Mouse (Mus musculus) adrenal gland, adult 8-10 months (tissue): Measurements from ENCODE around the gene Gm45785. TPM values are rescaled to one million over a fixed set of nuclear protein-coding genes. Genes with fewer than 3 reads are reported as not detected.
A peak's percentile ranks its signal among the peaks of the same experiment; 100 is the strongest.

Experiments
- DNase-seq: peaks from one replicate; pipeline ENCODE4 v3.0.0; 2022
- total RNA-seq, 4 experiments: library from RNA; stranded (reverse); gene quantifications; 2 replicates each; pipeline ENCODE4 v1.2.4; 2022

Gene Gm45785
- total RNA-seq, 4 experiments from 2014 or later: 1.0 to 1.2 TPM; not detected in 2

- no peak for DNase-seq
Measured at GRCm38 (mm10) chr7:140831447-140831846, 24.7 kb downstream of the Gm45785 start.

- DNase-seq: no peak
Measured at GRCm38 (mm10) chr7:140828171-140828881, 27.8 kb downstream of the Gm45785 start.

GRCm38 (mm10) chr7:140822731-140823130 lies 33.4 kb downstream of the Gm45785 start:
- DNase-seq: no peak

- DNase-seq: peak; percentile 34
Measured at GRCm38 (mm10) chr7:140821653-140822329, 34.3 kb downstream of the Gm45785 start, which contains the start of gene Zfp941. Gene Zfp941, minus strand, starts transcription at chr7:140822178.

- no peak for DNase-seq
Measured at GRCm38 (mm10) chr7:140821305-140821652, 34.9 kb downstream of the Gm45785 start.

GRCm38 (mm10) chr7:140820173-140820572 lies 36.0 kb downstream of the Gm45785 start:
- no peak for DNase-seq

- DNase-seq: no peak
Measured at GRCm38 (mm10) chr7:140812850-140813249, 43.3 kb downstream of the Gm45785 start.

- DNase-seq: no peak
Measured at GRCm38 (mm10) chr7:140811714-140812113, 44.4 kb downstream of the Gm45785 start.

- no peak for DNase-seq
Measured at GRCm38 (mm10) chr7:140810496-140810895, 45.6 kb downstream of the Gm45785 start.

GRCm38 (mm10) chr7:140805704-140806103 lies 50.4 kb downstream of the Gm45785 start:
- peak; percentile 48 for DNase-seq

- DNase-seq: no peak
Measured at GRCm38 (mm10) chr7:140802629-140803028, 53.5 kb downstream of the Gm45785 start.

- DNase-seq: no peak
Measured at GRCm38 (mm10) chr7:140798212-140798611, 57.9 kb downstream of the Gm45785 start.

- DNase-seq: no peak
Measured at GRCm38 (mm10) chr7:140797619-140798018, 58.5 kb downstream of the Gm45785 start.

- DNase-seq: no peak
Measured at GRCm38 (mm10) chr7:140793541-140793940, 62.6 kb downstream of the Gm45785 start.

- no peak for DNase-seq
Measured at GRCm38 (mm10) chr7:140788053-140788435, 68.1 kb downstream of the Gm45785 start.

GRCm38 (mm10) chr7:140787406-140788052 lies 68.6 kb downstream of the Gm45785 start, which contains the start of gene Syce1:
Gene Syce1, minus strand, starts transcription at chr7:140787852.
- DNase-seq: no peak

- DNase-seq: no peak
Measured at GRCm38 (mm10) chr7:140780548-140780947, 75.6 kb downstream of the Gm45785 start.

Other genes with a start within 250 kb of the Gm45785 start
- gene Olfr61, start 227.4 kb downstream of the Gm45785 start, total RNA-seq: not detected
- gene Olfr53, start 209.9 kb downstream of the Gm45785 start, total RNA-seq: not detected
- gene Olfr539, start 196.4 kb downstream of the Gm45785 start, total RNA-seq: under 1 TPM; 0.03 TPM
- not detected for gene Olfr45, start 174.4 kb downstream of the Gm45785 start, total RNA-seq
- not detected for gene Olfr541, start 159.1 kb downstream of the Gm45785 start, total RNA-seq
- gene Cyp2e1, start 92.6 kb downstream of the Gm45785 start, total RNA-seq: 100 to 1,000 TPM in 3 of 4 experiments, 10 to 100 TPM in 1; 87.7 to 302 (median 204) TPM
- not detected for gene Syce1, start 68.5 kb downstream of the Gm45785 start, total RNA-seq
- 1 to 10 TPM; 3.8 to 8.6 (median 5.7) TPM for gene Zfp941, start 34.2 kb downstream of the Gm45785 start, total RNA-seq
- 1 to 10 TPM in 2 of 4 experiments, under 1 TPM in 1, not detected in 1; 0.73 to 1.8 (median 1.0) TPM for gene Urah, start 21.3 kb downstream of the Gm45785 start, total RNA-seq
- not detected for gene Scgb1c1, start 10.8 kb downstream of the Gm45785 start, total RNA-seq
- 1 to 10 TPM in 2 of 4 experiments, under 1 TPM in 1, not detected in 1; 0.23 to 1.3 (median 1.2) TPM for gene Odf3, start 8.5 kb downstream of the Gm45785 start, total RNA-seq
- 10 to 100 TPM; 59.8 to 87.7 (median 75.9) TPM for gene Ric8a, start 626 bp upstream of the Gm45785 start, total RNA-seq
- 10 to 100 TPM; 37.7 to 53.3 (median 46.1) TPM for gene Bet1l, start 1.2 kb upstream of the Gm45785 start, total RNA-seq
- gene Psmd13, start 25.6 kb upstream of the Gm45785 start, total RNA-seq: 100 to 1,000 TPM; 113 to 125 (median 116) TPM
- 10 to 100 TPM; 33.4 to 48.7 (median 41.0) TPM for gene Sirt3, start 26.0 kb upstream of the Gm45785 start, total RNA-seq
- gene Cox8b, start 44.1 kb upstream of the Gm45785 start, total RNA-seq: 100 to 1,000 TPM in 3 of 4 experiments, 10 to 100 TPM in 1; 73.2 to 522 (median 364) TPM
- gene Nlrp6, start 64.6 kb upstream of the Gm45785 start, total RNA-seq: 1 to 10 TPM; 1.4 to 4.0 (median 2.9) TPM
- 10 to 100 TPM; 37.1 to 69.0 (median 52.9) TPM for gene Pgghg, start 85.1 kb upstream of the Gm45785 start, total RNA-seq
- 1 to 10 TPM; 1.1 to 2.7 (median 1.9) TPM for gene Ifitm5, start 94.0 kb upstream of the Gm45785 start, total RNA-seq
- gene Gm45717, start 99.6 kb upstream of the Gm45785 start, total RNA-seq: not detected
- 100 to 1,000 TPM; 431 to 671 (median 563) TPM for gene Ifitm2, start 99.7 kb upstream of the Gm45785 start, total RNA-seq
- 10 to 100 TPM; 10.6 to 14.0 (median 13.4) TPM for gene Ifitm1, start 110.9 kb upstream of the Gm45785 start, total RNA-seq
- gene Ifitm3, start 154.4 kb upstream of the Gm45785 start, total RNA-seq: 100 to 1,000 TPM; 105 to 128 (median 116) TPM
- 1 to 10 TPM in 2 of 4 experiments, under 1 TPM in 1, not detected in 1; 0.81 to 1.5 (median 1.2) TPM for gene Ifitm6, start 161.6 kb upstream of the Gm45785 start, total RNA-seq
- gene Gm17387, start 172.8 kb upstream of the Gm45785 start, total RNA-seq: not detected
- gene B4galnt4, start 204.8 kb upstream of the Gm45785 start, total RNA-seq: 1 to 10 TPM; 2.0 to 6.1 (median 2.7) TPM
- 1 to 10 TPM; 1.6 to 3.1 (median 2.1) TPM for gene Pkp3, start 221.9 kb upstream of the Gm45785 start, total RNA-seq
- 1 to 10 TPM; 4.2 to 5.8 (median 4.8) TPM for gene Sigirr, start 244.2 kb upstream of the Gm45785 start, total RNA-seq